Mouse (Mus musculus) MEL (cell line): Measurements from ENCODE around the gene D630039A03Rik. TPM values are rescaled to one million over a fixed set of nuclear protein-coding genes. Genes with fewer than 3 reads are reported as not detected.

Source experiments
- DNase-seq: peaks from one replicate; pipeline ENCODE4 v3.0.0; 2011; ENCODE audit warnings: low read depth, low spot score
- H3K27ac ChIP-seq: 2 replicates; pipeline ENCODE4 v1.5.1; 2012; ENCODE audit warnings: low read depth, mild to moderate bottlenecking, control low read depth, low read length, moderate library complexity; ENCODE audit not compliant: control insufficient read depth
- H3K27me3 ChIP-seq, 2 experiments: fragments of 150-350 bp in 1 of 2; sonication (generic) in 1 of 2; 2 replicates each; pipeline ENCODE4 v1.6.1; 2012; ENCODE audit warnings: low read length in 2 of 2, mild to moderate bottlenecking in 2 of 2, improper control_type of control experiment in 1 of 2, moderate library complexity in 1 of 2; ENCODE audit not compliant: insufficient read depth in 2 of 2, control insufficient read depth in 1 of 2
- H3K36me3 ChIP-seq, 2 experiments: 2 replicates each; pipeline ENCODE4 v1.6.1; 2012 to 2014; ENCODE audit warnings: low read length in 2 of 2, improper control_type of control experiment in 1 of 2, inconsistent platforms in 1 of 2, mild to moderate bottlenecking in 1 of 2; ENCODE audit not compliant: insufficient read depth in 2 of 2, control insufficient read depth in 1 of 2
- H3K4me1 ChIP-seq, 2 experiments: fragments of 150-350 bp in 1 of 2; sonication (generic) in 1 of 2; 2 replicates each; pipeline ENCODE4 v1.6.1; 2012; ENCODE audit warnings: low read length in 2 of 2, improper control_type of control experiment in 1 of 2, mild to moderate bottlenecking in 1 of 2; ENCODE audit not compliant: insufficient read depth in 2 of 2, control insufficient read depth in 1 of 2
- H3K4me3 ChIP-seq, 2 experiments: fragments of 150-350 bp in 1 of 2; sonication (generic) in 1 of 2; 2 replicates each; pipeline ENCODE4 v1.5.1; 2012; ENCODE audit warnings: low read depth in 2 of 2, low read length in 2 of 2, mild to moderate bottlenecking in 2 of 2, moderate library complexity in 2 of 2, control low read depth in 1 of 2, improper control_type of control experiment in 1 of 2; ENCODE audit not compliant: control insufficient read depth in 1 of 2, insufficient read depth in 1 of 2
- H3K79me2 ChIP-seq: 2 replicates; pipeline ENCODE4 v1.6.1; 2012; ENCODE audit warnings: mild to moderate bottlenecking, low read length, moderate library complexity; ENCODE audit not compliant: control insufficient read depth, poor library complexity, insufficient read depth
- H3K9ac ChIP-seq: 2 replicates; pipeline ENCODE4 v1.6.1; 2012; ENCODE audit warnings: low read depth, mild to moderate bottlenecking, control low read depth, low read length, moderate library complexity; ENCODE audit not compliant: control insufficient read depth, poor library complexity, severe bottlenecking
- H3K9me3 ChIP-seq: fragments of 150-350 bp; sonication (generic); replicated peaks from 2 replicates; pipeline ENCODE4 v1.6.1; 2012; ENCODE audit warnings: mild to moderate bottlenecking, low read length, improper control_type of control experiment, moderate library complexity; ENCODE audit not compliant: insufficient read depth
- CHD1 ChIP-seq: IDR thresholded peaks from 2 replicates; pipeline ENCODE4 v1.6.1; 2012; ENCODE audit warnings: low read depth, mild to moderate bottlenecking, inconsistent platforms, low read length, improper control_type of control experiment
- CHD2 ChIP-seq: IDR thresholded peaks from 2 replicates; pipeline ENCODE4 v1.6.1; 2011; ENCODE audit warnings: low read length, improper control_type of control experiment
- EP300 ChIP-seq, 2 experiments: IDR thresholded peaks; 2 replicates each; pipeline ENCODE4 v1.6.1; 2011; ENCODE audit warnings: improper control_type of control experiment in 2 of 2, low read length in 2 of 2, low read depth in 1 of 2, mild to moderate bottlenecking in 1 of 2
- GABPA ChIP-seq: IDR thresholded peaks from 2 replicates; pipeline ENCODE4 v1.6.1; 2012; ENCODE audit warnings: low read depth, mild to moderate bottlenecking, inconsistent platforms, low read length, improper control_type of control experiment, moderate library complexity
- JUND ChIP-seq: IDR thresholded peaks from 2 replicates; pipeline ENCODE4 v1.6.1; 2011; ENCODE audit warnings: low read depth, mild to moderate bottlenecking, improper control_type of control experiment, low read length
- MAFK ChIP-seq: IDR thresholded peaks from 2 replicates; pipeline ENCODE4 v1.6.1; 2011; ENCODE audit warnings: low read depth, mild to moderate bottlenecking, low read length, improper control_type of control experiment, borderline replicate concordance
- MAX ChIP-seq: IDR thresholded peaks from 2 replicates; pipeline ENCODE4 v1.6.1; 2011; ENCODE audit warnings: low read length, improper control_type of control experiment
- MAZ ChIP-seq: IDR thresholded peaks from 2 replicates; pipeline ENCODE4 v1.6.1; 2012; ENCODE audit warnings: low read depth, mild to moderate bottlenecking, inconsistent platforms, low read length, improper control_type of control experiment
- MYC ChIP-seq: IDR thresholded peaks from 2 replicates; pipeline ENCODE4 v1.6.1; 2011; ENCODE audit warnings: low read depth, mild to moderate bottlenecking, low read length, improper control_type of control experiment, moderate library complexity
- NRF1 ChIP-seq: IDR thresholded peaks from 2 replicates; pipeline ENCODE4 v1.6.1; 2014; ENCODE audit warnings: low read depth, mild to moderate bottlenecking, inconsistent platforms, low read length, improper control_type of control experiment, moderate library complexity; ENCODE audit not compliant: poor library complexity, insufficient read depth, severe bottlenecking
- POLR2A ChIP-seq, 2 experiments: IDR thresholded peaks; 2 replicates each; pipeline ENCODE4 v1.6.1; 2011 to 2012; ENCODE audit warnings: low read length in 2 of 2, mild to moderate bottlenecking in 2 of 2, control low read depth in 1 of 2, improper control_type of control experiment in 1 of 2, low read depth in 1 of 2, moderate library complexity in 1 of 2; ENCODE audit not compliant: control insufficient read depth in 1 of 2, insufficient read depth in 1 of 2, poor library complexity in 1 of 2
- POLR2AphosphoS2 ChIP-seq: IDR thresholded peaks from 2 replicates; pipeline ENCODE4 v1.6.1; 2011; ENCODE audit warnings: low read length, improper control_type of control experiment
- POLR2AphosphoS5 ChIP-seq: IDR thresholded peaks from 2 replicates; pipeline ENCODE4 v1.6.1; 2012; ENCODE audit warnings: low read depth, borderline replicate concordance, mild to moderate bottlenecking, inconsistent platforms, low read length, moderate library complexity, mixed read lengths
- RAD21 ChIP-seq: IDR thresholded peaks from 2 replicates; pipeline ENCODE4 v1.6.1; 2011; ENCODE audit warnings: mild to moderate bottlenecking, low read depth, low read length, improper control_type of control experiment
- RCOR1 ChIP-seq: IDR thresholded peaks from 2 replicates; pipeline ENCODE4 v1.6.1; 2012; ENCODE audit warnings: low read depth, mild to moderate bottlenecking, inconsistent platforms, low read length, improper control_type of control experiment
- SIN3A ChIP-seq: IDR thresholded peaks from 2 replicates; pipeline ENCODE4 v1.6.1; 2012; ENCODE audit warnings: low read length, improper control_type of control experiment, inconsistent platforms
- TBP ChIP-seq: IDR thresholded peaks from 2 replicates; pipeline ENCODE4 v1.8.0; 2011; ENCODE audit warnings: low read depth, low read length, improper control_type of control experiment
- TCF12 ChIP-seq: IDR thresholded peaks from 2 replicates; pipeline ENCODE4 v1.6.1; 2014; ENCODE audit warnings: low read depth, mild to moderate bottlenecking, inconsistent platforms, low read length, improper control_type of control experiment, moderate library complexity
- UBTF ChIP-seq: IDR thresholded peaks from 2 replicates; pipeline ENCODE4 v1.6.1; 2012; ENCODE audit warnings: low read depth, mild to moderate bottlenecking, inconsistent platforms, low read length, improper control_type of control experiment, moderate library complexity, borderline replicate concordance; ENCODE audit not compliant: insufficient read depth
- USF2 ChIP-seq, 2 experiments: IDR thresholded peaks; 2 replicates each; pipeline ENCODE4 v1.6.1; 2011 to 2012; ENCODE audit warnings: improper control_type of control experiment in 2 of 2, low read length in 2 of 2, borderline replicate concordance in 1 of 2, inconsistent platforms in 1 of 2, low read depth in 1 of 2, mild to moderate bottlenecking in 1 of 2; ENCODE audit not compliant: insufficient read depth in 1 of 2
- ZC3H11A ChIP-seq: IDR thresholded peaks from 2 replicates; pipeline ENCODE4 v1.6.1; 2012; ENCODE audit warnings: low read depth, mild to moderate bottlenecking, inconsistent platforms, low read length, improper control_type of control experiment
- ZMIZ1 ChIP-seq: IDR thresholded peaks from 2 replicates; pipeline ENCODE4 v1.6.1; 2012; ENCODE audit warnings: low read depth, mild to moderate bottlenecking, inconsistent platforms, low read length, improper control_type of control experiment, moderate library complexity
- ZNF384 ChIP-seq: IDR thresholded peaks from 2 replicates; pipeline ENCODE4 v1.6.1; 2012; ENCODE audit warnings: low read depth, mild to moderate bottlenecking, inconsistent platforms, low read length, improper control_type of control experiment
- polyA plus RNA-seq, 2 experiments: library from polyadenylated mRNA; stranded (reverse) in 1 of 2; unstranded in 1 of 2; fragments of >175 nt in 1 of 2; fragments of >200 nt in 1 of 2; gene quantifications; 2 replicates each; pipeline versions ENCODE4 v1.2.1 to v1.2.4; 2012; ENCODE audit warnings: low replicate concordance in 2 of 2, low read depth in 1 of 2; ENCODE audit not compliant: insufficient read length in 2 of 2, insufficient read depth in 1 of 2, missing spikeins in 1 of 2
- total RNA-seq: library from RNA; depleted of rRNA; stranded (reverse); fragments of 300-350 nt; gene quantifications from 2 replicates; pipeline ENCODE4 v1.2.3, GENCODE M21; 2012

The D630039A03Rik gene
- total and polyA plus RNA-seq, 3 experiments: not detected

GRCm38 (mm10) chr4:57934181-57934580 lies 18.1 kb upstream of the D630039A03Rik start:
- Histone ChIP-seq H3K36me3 (no peaks in the 10 kb centered on the region), H3K9me3 (no peaks in the 10 kb centered on the region), H3K27me3 (peaks cover 2 to 3% of the 10 kb centered on the region in 2 experiments; a peak in 3 of 4 replicates), H3K9ac (no peak overlapping the region), H3K4me3 (no peak overlapping the region), H3K4me1 (no peaks in the 10 kb centered on the region), H3K79me2 (no peaks in the 10 kb centered on the region), H3K27ac (no peak overlapping the region)
- no peak for DNase-seq
- no peak for TF ChIP-seq MYC
- no peak for TF ChIP-seq MAFK
- no peak for TF ChIP-seq POLR2A (IDR thresholded peaks at IDR 0.05; ENCODE audit: control insufficient read depth in 1 of 2, insufficient read depth in 1 of 2, low read depth in 1 of 2, low read length in 2 of 2, poor library complexity in 1 of 2)
- TF ChIP-seq RCOR1: no peak
- no peak for TF ChIP-seq GABPA
- TF ChIP-seq MAZ: no peak
- TF ChIP-seq POLR2AphosphoS5: no peak
- no peak for TF ChIP-seq CHD1

GRCm38 (mm10) chr4:57930559-57931170 lies 14.6 kb upstream of the D630039A03Rik start:
- H3K27me3 ChIP-seq: peaks cover 0 to under 1% of the 10 kb centered on the region in 2 experiments; a peak in 2 of 4 replicates
- H3K9me3 ChIP-seq: no peaks in the 10 kb centered on the region
- H3K4me1 ChIP-seq: peaks cover 0 to 1% of the 10 kb centered on the region in 2 experiments; a peak in 2 of 4 replicates
- peaks cover 0 to 6% of the 10 kb centered on the region in 2 experiments; a peak in 1 of 4 replicates for H3K36me3 ChIP-seq
- no peak overlapping the region for H3K4me3 ChIP-seq
- no peak overlapping the region for H3K9ac ChIP-seq
- H3K27ac ChIP-seq: no peak overlapping the region
- H3K79me2 ChIP-seq: no peaks in the 10 kb centered on the region
- no peak for DNase-seq
- TF ChIP-seq CHD2 (no peak), NRF1 (no peak), TCF12 (no peak), POLR2AphosphoS5 (no peak), TBP (no peak), UBTF (no peak), MAZ (no peak), RAD21 (no peak), EP300 (IDR thresholded peaks at IDR 0.05; ENCODE audit: low read depth in 1 of 2, low read length in 2 of 2) (no peak), JUND (no peak), ZC3H11A (no peak), ZNF384 (no peak), MAX (no peak), SIN3A (no peak), USF2 (IDR thresholded peaks at IDR 0.05; ENCODE audit: borderline replicate concordance in 1 of 2, insufficient read depth in 1 of 2, low read depth in 1 of 2, low read length in 2 of 2) (no peak), CHD1 (no peak), ZMIZ1 (no peak), POLR2AphosphoS2 (no peak)
